Mouse (Mus musculus): ENCODE data around the gene Poln.

Poln gene

GRCm38 (mm10) chr5:34186391-34186790 is 17.1 kb upstream of the Poln start:
- no peak for DNase-seq

GRCm38 (mm10) chr5:34185791-34186190 is 16.5 kb upstream of the Poln start:
- peak; percentile 14 for DNase-seq

GRCm38 (mm10) chr5:34185051-34185580 is 15.9 kb upstream of the Poln start:
- DNase-seq, result peak; percentile 6

- DNase-seq, result peak; percentile 16
Measured at GRCm38 (mm10) chr5:34183976-34184375, 14.7 kb upstream of the Poln start.

DNA sequence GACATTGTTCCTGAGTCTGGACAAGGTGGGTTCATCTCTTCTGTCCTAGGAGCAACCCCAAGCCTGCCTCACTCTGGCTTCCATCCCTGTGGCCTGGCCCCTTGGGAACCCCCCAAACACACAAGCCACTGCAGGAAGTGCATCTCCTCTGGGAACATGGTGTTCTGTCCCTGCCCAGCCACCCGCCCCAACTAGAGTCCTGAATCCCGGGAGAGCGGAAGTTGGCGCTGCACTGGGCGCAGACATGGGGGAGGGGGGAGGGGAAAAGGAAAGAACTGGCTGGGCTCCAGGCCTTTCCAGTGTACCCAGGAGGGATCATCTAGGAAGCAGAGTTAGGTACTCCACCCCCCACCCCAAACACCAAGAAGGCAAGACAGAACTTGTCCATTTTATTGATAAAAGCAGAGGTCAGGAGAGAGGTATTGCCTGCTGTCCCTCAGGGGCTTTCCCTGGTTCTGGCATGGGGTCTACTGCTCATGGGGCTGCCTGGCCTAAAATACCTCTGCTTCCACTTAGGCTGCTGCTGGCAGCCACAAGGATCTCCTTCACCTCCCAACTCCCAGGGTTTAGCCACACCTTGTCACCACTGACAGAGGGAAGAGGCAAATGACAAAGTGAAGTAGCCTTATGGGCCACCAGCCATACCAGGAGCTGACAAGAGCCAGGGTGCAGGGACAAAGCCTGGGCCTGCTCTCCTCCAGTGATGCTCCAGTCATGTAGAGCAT is 14.1 kb upstream of the Poln start:
- peak; percentile 17 for DNase-seq

DNA sequence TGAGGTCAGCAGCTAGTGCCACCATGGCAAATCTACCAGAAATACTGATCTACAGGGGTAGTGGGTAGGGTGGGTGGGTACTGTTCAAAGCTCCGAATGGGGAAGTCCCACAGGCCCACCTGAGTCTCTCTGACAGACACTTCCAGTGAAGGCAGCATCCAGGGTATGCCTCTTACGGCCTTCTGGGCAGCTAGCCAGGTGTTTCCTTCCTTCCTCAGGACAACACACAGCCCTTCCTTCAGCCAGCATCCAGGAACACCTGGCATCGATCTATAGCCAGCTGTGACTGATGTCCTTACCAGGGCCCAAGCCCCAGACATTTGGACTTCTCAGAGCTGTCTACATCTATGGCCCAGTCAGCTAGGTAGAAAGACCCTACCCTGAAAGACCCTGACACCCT is 13.2 kb upstream of the Poln start:
- peak; percentile 26 for DNase-seq

DNA sequence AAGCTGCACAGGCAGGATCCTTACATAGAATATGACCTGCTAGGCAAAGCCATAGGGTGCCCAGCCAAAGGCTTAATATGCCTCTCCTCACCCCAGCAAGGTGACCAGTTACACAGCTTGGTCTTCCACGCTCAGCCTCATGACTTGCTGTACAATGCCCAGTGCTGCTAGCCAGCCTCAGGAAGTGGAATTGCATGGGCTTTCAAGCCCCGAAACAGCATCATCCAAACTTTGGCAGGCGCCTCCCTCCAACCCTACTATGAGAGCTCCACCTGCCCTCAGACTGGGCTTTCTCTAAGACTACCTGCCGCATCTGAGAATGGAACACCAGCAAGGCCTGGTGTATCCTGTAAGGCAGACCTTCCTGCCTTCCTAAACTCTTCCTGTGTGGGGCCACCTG is 8.6 kb upstream of the Poln start:
- DNase-seq, result peak; percentile 12

GRCm38 (mm10) chr5:34177091-34177490 is 7.8 kb upstream of the Poln start:
- peak; percentile 56 for DNase-seq

- DNase-seq, result peak; percentile 36
Measured at GRCm38 (mm10) chr5:34176691-34177090, 7.4 kb upstream of the Poln start.

DNA sequence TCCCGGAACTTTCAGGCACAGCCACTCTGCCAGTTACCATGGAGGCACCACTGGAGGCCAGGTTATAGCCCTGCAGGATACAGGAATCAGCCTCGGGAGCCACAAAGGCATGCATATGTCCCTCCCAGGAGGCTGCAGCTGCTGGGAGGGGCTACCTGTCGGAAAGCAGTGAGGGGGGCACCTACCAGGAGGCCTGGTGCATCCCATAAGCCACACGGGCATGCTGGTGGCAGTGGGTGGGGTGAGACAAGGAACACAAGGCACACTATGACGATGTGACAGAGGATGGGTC is 6.1 kb upstream of the Poln start:
- DNase-seq, result peak; percentile 37

GRCm38 (mm10) chr5:34174550-34175402 is 5.5 kb upstream of the Poln start:
- DNase-seq, result peak; percentile 25

- peak; percentile 28 for DNase-seq
Measured at GRCm38 (mm10) chr5:34174021-34174420, 4.8 kb upstream of the Poln start.

- DNase-seq, result peak; percentile 31
Measured at GRCm38 (mm10) chr5:34170726-34171125, 1.5 kb upstream of the Poln start.

DNA sequence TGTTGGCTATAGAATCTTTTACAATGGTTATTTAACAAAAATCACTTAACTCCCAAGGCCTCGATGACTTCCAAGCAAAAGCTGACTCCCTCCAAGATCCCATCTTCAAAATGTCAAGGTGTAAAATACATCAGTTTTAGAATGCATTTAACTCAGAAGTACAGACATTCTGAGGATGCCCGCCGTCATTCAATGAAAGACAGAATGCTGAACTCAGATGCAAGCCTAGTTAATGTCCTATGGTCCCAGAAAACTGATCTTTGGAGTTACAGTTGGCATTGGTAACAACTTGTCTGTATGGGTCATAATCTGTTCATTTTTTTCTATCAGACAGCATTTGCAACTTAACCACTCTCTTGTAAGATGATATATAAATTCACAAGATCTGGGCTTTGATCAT is 706 bp upstream of the Poln start:
- DNase-seq, result no peak

DNA sequence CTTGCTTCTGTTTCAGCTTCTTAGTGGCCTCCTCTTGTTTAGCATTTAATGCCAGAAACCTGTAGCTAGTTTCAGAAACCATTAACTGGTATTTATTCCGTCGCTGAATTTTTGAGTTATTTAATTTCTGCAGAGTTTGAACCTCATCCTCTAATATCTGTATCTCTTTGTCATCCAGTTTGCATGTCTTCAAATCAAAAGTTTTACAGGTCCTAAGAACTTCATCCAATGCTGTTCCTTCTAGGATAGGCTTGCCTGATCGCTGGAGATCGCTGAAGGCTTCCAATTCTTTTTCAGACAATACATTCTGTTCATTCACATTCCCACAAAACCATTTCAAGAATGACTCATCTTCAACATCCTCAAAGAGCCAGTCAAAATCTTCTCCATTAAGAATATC is 1.4 kb downstream of the Poln start:
- DNase-seq, result no peak

- no peak for DNase-seq
Measured at GRCm38 (mm10) chr5:34165793-34166192, 3.5 kb downstream of the Poln start.

DNA sequence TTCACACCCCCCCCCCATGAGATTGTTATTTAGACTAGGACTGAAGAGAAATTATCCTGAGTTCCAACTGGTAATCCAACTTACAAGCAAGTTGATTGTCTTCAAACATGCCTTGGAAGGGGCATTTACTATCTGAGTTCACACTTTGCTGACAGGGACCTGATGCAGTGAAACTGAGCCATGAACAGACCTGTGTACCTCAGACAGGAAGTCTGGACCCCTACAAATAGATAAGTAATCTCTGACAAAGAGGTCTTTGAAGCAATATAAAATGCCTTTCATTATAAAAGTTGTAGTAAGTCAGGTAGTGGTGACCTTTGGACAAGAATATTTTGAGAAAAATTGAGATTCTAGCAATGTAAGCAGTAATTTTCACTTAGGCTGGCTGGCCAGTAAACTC is 20.8 kb downstream of the Poln start:
- DNase-seq, result no peak

GRCm38 (mm10) chr5:34147554-34147953 is 21.7 kb downstream of the Poln start:
- DNase-seq, result no peak

DNA sequence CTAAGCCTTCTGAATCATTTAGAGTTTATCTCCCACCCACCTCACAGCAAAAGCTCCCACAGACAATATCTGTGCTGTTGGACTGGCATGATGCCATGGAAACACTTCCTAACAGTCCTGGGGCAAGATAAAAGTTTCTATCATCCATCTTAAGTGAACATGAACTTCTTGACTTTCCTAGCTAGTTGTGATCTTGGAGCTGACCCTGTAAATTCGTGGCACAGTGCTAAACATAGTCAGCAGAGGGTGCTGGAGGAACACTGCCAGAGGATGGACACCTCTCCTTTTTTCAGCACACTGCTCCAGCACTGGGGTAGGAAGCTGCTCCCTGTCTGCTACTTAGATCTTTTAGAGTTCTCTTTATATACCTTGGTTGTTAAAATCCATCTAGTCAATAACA is 29.5 kb downstream of the Poln start:
- peak; percentile 26 for DNase-seq

DNA sequence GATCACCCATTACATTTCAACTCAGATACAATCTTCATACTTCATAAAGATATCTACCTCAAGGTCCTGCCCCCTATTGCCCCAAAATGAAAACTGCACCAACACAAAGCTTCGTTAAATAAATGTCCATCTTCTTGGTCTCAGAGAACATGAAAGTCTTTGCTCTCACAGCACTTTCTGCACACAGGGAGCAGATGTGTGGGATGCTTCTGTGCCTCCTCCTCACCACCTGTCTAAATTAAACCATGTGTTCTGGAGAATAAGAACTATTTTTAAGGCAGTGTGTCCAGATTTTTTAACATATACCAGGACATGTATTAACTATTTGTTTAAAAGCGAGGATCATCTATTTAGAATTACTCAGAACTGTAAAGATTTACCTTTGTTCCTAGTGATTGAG is 36.5 kb downstream of the Poln start:
- DNase-seq, result no peak

DNA sequence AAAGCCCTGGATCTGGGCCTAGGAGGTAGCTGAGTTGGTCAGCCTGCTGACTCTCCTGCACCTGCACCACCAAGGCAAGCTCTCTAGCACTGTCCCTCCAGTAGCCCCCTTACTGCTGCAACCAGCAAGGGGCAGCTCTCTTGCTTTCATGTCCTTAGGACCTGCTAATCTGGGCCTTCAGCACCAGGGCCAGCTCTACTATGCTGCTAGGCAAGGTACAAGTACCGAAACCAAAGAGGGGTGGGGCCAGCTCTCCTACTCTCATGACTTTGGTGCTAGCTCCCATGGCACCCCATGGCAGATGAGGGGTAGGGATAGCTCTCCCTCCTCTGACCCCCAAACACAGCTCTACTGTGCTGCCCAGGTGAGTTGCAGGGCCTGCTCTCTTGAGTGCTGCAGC is 45.1 kb downstream of the Poln start:
- DNase-seq, result no peak

DNA sequence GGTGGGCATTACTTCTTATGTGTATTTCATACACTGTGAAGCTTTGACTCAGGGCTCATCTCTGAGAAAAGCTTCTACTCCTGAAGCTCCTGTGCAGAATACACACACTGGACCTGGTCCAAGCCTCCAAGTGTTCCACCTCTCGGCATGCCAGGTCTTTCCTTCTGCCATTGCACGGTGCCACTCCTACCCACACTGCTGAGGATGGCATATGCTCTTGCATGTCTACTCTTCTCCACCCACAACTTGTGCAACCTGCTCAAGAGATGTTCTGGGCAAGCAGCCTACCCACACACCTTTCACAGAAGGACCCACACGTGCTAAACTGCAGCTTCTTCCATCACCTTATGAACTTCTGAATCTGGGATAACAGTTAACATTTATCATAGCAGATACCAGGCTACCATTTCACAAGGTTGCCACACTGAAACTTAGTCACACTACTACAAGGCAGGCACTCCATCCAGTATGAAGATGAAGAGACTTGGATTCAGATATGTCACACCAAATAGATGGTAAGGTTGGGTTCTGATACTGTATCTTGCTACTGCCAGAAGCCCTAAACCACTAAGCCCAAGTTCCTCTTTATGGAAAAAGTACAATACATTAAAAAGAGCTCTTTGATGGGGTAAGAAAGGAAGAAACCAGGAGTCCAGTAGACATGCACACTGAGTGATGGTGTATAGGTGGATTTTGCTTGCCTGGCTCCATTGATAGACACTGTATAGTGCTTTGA is 50.0 kb downstream of the Poln start:
- DNase-seq, result peak; percentile 36

- no peak for DNase-seq
Measured at GRCm38 (mm10) chr5:34105681-34106080, 63.6 kb downstream of the Poln start.

DNA sequence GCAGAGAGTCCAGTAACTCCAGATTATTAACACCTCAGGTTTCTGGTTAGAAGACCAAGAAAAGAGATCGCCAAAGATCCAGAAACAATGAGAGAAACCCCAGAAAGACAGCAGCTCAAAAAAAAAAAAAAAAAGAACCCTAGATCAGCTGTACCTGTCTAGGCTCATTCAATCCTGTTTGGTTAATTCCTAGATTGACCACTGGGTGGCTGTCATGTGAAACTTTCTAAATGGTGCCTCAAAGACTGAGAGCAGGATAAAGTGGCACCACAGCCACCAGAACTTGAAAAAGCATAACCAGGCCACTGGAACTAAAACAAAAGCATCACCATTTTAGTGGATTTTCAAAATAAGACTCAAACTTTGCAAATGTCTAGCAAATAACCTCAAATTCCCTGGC is 71.9 kb downstream of the Poln start:
- peak; percentile 41 for DNase-seq

Data from cerebellum, adult 11 months (tissue).